Mouse (Mus musculus) hindbrain, postnatal 0 days (tissue): ENCODE measurements around the gene Gm10065. TPM values are rescaled to one million over a fixed set of nuclear protein-coding genes. Genes with fewer than 3 reads are reported as not detected.
A peak's percentile ranks its signal among the peaks of the same experiment; 100 is the strongest.
"Not testable (repeated sequence)": the region's sequence is repeated elsewhere in the genome, so short reads cannot be mapped to it uniquely, and the experiment has no call there.

ENCODE experiments used
- ATAC-seq: fragments of 200-750 bp; cut with Nextera tagmentation; 2 replicates; pipeline ENCODE4 v1.8.0; 2017; ENCODE audit warnings: mild to moderate bottlenecking, moderate TSS enrichment, moderate library complexity
- DNase-seq: peaks from one replicate; pipeline ENCODE4 v3.0.0-alpha.2; 2015; ENCODE audit warnings: low spot score
- H3K27ac ChIP-seq: fragments of 300-500 bp; sonication (generic); 2 replicates; pipeline ENCODE4 v1.5.1; 2014; ENCODE audit warnings: mild to moderate bottlenecking
- H3K27me3 ChIP-seq: fragments of 300-500 bp; sonication (generic); 2 replicates; pipeline ENCODE4 v1.6.1; 2014; ENCODE audit warnings: low read length, mixed read lengths; ENCODE audit not compliant: insufficient read depth
- H3K36me3 ChIP-seq: fragments of 300-500 bp; sonication (generic); 2 replicates; pipeline ENCODE4 v1.6.1; 2014; ENCODE audit warnings: low read length, mixed read lengths; ENCODE audit not compliant: insufficient read depth
- H3K4me1 ChIP-seq: fragments of 300-500 bp; sonication (generic); 2 replicates; pipeline ENCODE4 v1.6.1; 2014; ENCODE audit warnings: antibody characterized with exemption, low read length, mixed read lengths; ENCODE audit not compliant: insufficient read depth
- H3K4me2 ChIP-seq: fragments of 300-500 bp; sonication (generic); 2 replicates; pipeline ENCODE4 v1.6.1; 2014; ENCODE audit warnings: low read depth, mild to moderate bottlenecking, low read length, moderate library complexity, mixed read lengths
- H3K4me3 ChIP-seq: fragments of 300-500 bp; sonication (generic); 2 replicates; pipeline ENCODE4 v1.5.1; 2014; ENCODE audit warnings: low read length
- H3K9ac ChIP-seq: fragments of 300-500 bp; sonication (generic); replicated peaks from 2 replicates; pipeline ENCODE4 v1.6.1; 2014; ENCODE audit warnings: mild to moderate bottlenecking, low read length, moderate library complexity, mixed read lengths
- H3K9me3 ChIP-seq: fragments of 300-500 bp; sonication (generic); 2 replicates; pipeline ENCODE4 v1.6.1; 2016; ENCODE audit warnings: low read length, mixed read lengths
- CTCF ChIP-seq: IDR thresholded peaks from 2 replicates; pipeline ENCODE4 v1.5.1; 2016; ENCODE audit warnings: antibody characterized with exemption, control low read depth, low read depth
- WGBS: fragments of 180-500 bp; shearing (Covaris S2); extraction: QIAGEN DNeasy Blood & Tissue Kit; methylation state at CpG from one replicate; pipeline ENCODE4 v1.1.7; 2014; 5-methylcytosine and 5-hydroxymethylcytosine counted together
- polyA plus RNA-seq: library from polyadenylated mRNA; unstranded; fragments of >200 nt; fragmentation: Nextera tagmentation; extraction: Ambion mirVana; gene quantifications from 2 replicates; pipeline ENCODE4 v1.2.1, GENCODE M21; 2015
- total RNA-seq: library from RNA; depleted of rRNA; stranded (reverse); fragments of >200 nt; gene quantifications from 2 replicates; pipeline ENCODE4 v1.2.3, GENCODE M21; 2014

Gene Gm10065
- total and polyA plus RNA-seq, 2 experiments from 2014 or later: not detected

- DNase-seq: no peak
- ATAC-seq: no peak
- H3K9ac ChIP-seq: no peak overlapping the region
- no peak for TF ChIP-seq CTCF
- no peak overlapping the region for H3K27ac ChIP-seq
- 31% methylated on average over 4 of the region's 4 CpGs for WGBS
- no peak overlapping the region for H3K4me3 ChIP-seq
- no peaks in the 10 kb centered on the region for H3K9me3 ChIP-seq
- no peaks in the 10 kb centered on the region for H3K36me3 ChIP-seq
- no peaks in the 10 kb centered on the region for H3K4me1 ChIP-seq
- H3K27me3 ChIP-seq: 0 out of 2 replicates have a peak, but pooled peaks cover 4% of the 10 kb centered on the region
- no peak overlapping the region for H3K4me2 ChIP-seq
Observed at GRCm38 (mm10) chr13:21472427-21472826, 6.8 kb downstream of the Gm10065 start.

- DNase-seq (no peak), ATAC-seq (no peak)
- TF ChIP-seq CTCF: no peak
- H3K9ac ChIP-seq: no peak overlapping the region
- 24% methylated on average over 9 of the region's 9 CpGs for WGBS
- H3K27me3 ChIP-seq: 0 out of 2 replicates have a peak, but pooled peaks cover 4% of the 10 kb centered on the region
- peak overlapping the region; percentile 87 for H3K4me2 ChIP-seq
- no peak overlapping the region for H3K27ac ChIP-seq
- no peak overlapping the region for H3K4me3 ChIP-seq
- no peaks in the 10 kb centered on the region for H3K4me1 ChIP-seq
- H3K9me3 ChIP-seq: no peaks in the 10 kb centered on the region
- H3K36me3 ChIP-seq: no peaks in the 10 kb centered on the region
Observed at GRCm38 (mm10) chr13:21469097-21469496, 10.1 kb downstream of the Gm10065 start.

GRCm38 (mm10) chr13:21468061-21469019 lies 10.9 kb downstream of the Gm10065 start, which contains the start of gene Nkapl:
TSS of gene Nkapl (minus strand) at chr13:21468509.
- H3K4me2 ChIP-seq: peak within 1 kb of the TSS; percentile 87
- peak within 1 kb of the TSS; percentile 73; the same call in 1 of the 2 replicates for H3K27ac ChIP-seq
- no peaks in the 10 kb centered on the region for H3K9me3 ChIP-seq
- ATAC-seq (peak; percentile 99), DNase-seq (peak; percentile 92)
- 1% methylated on average over 54 of the region's 54 CpGs for WGBS
- no peaks in the 10 kb centered on the region for H3K4me1 ChIP-seq
- no peaks in the 10 kb centered on the region for H3K36me3 ChIP-seq
- peak within 1 kb of the TSS; percentile 66 for H3K4me3 ChIP-seq
- TF ChIP-seq CTCF: no peak
- 0 out of 2 replicates have a peak, but pooled peaks cover 4% of the 10 kb centered on the region for H3K27me3 ChIP-seq
- peak within 1 kb of the TSS; percentile 67 for H3K9ac ChIP-seq

GRCm38 (mm10) chr13:21467336-21467735 lies 11.9 kb downstream of the Gm10065 start:
- Histone ChIP-seq H3K4me2 (no peak overlapping the region; the same call in 1 of the 2 replicates), H3K27ac (no peak overlapping the region)
- no peak for TF ChIP-seq CTCF

GRCm38 (mm10) chr13:21462516-21462915 lies 16.7 kb downstream of the Gm10065 start:
- not testable (repeated sequence) for H3K4me2 ChIP-seq, DNase-seq, ATAC-seq, H3K4me3 ChIP-seq, H3K9me3 ChIP-seq, H3K27ac ChIP-seq, H3K36me3 ChIP-seq, H3K4me1 ChIP-seq, H3K9ac ChIP-seq, H3K27me3 ChIP-seq
- WGBS: 53% methylated on average over 9 of the region's 9 CpGs

More at GRCm38 (mm10) chr13:21467336-21467735, 11.9 kb downstream of the Gm10065 start:
- no peaks in the 10 kb centered on the region for H3K36me3 ChIP-seq
- DNase-seq (no peak), ATAC-seq (no peak)
- no peaks in the 10 kb centered on the region for H3K4me1 ChIP-seq
- no peaks in the 10 kb centered on the region for H3K9me3 ChIP-seq
- H3K27me3 ChIP-seq: 0 out of 2 replicates have a peak, but pooled peaks cover 4% of the 10 kb centered on the region
- H3K4me3 ChIP-seq: no peak overlapping the region
- H3K9ac ChIP-seq: no peak overlapping the region
- WGBS: 89% methylated on average over 10 of the region's 10 CpGs

- H3K4me2 ChIP-seq: no peak overlapping the region
- H3K27me3 ChIP-seq: no peaks in the 10 kb centered on the region
- H3K9me3 ChIP-seq: no peaks in the 10 kb centered on the region
- H3K36me3 ChIP-seq: no peaks in the 10 kb centered on the region
- no peak overlapping the region for H3K27ac ChIP-seq
- H3K4me3 ChIP-seq: no peak overlapping the region
- 12% methylated on average over 4 of the region's 4 CpGs for WGBS
- ATAC-seq (no peak), DNase-seq (no peak)
- peaks cover 7% of the 10 kb centered on the region; the same call in 1 of the 2 replicates for H3K4me1 ChIP-seq
- no peak for TF ChIP-seq CTCF
- H3K9ac ChIP-seq: no peak overlapping the region
Observed at GRCm38 (mm10) chr13:21456347-21456746, 22.9 kb downstream of the Gm10065 start.
